Mouse (Mus musculus): ENCODE measurements at regions not wholly inside any gene's neighbourhood (a gene's known extent, or its start where the extent isn't known, plus 50 kb on each side); places are given as distances from the start of the nearest gene placed in this dataset.
"Not testable (repeated sequence)": the region's sequence is repeated elsewhere in the genome, so short reads cannot be mapped to it uniquely, and the experiment has no call there.

- DNase-seq (ENCODE audit: low spot score) = no peak
Measured at GRCm38 (mm10) chr6:103809986-103810341, 299.6 kb downstream of the Chl1 start.

DNA sequence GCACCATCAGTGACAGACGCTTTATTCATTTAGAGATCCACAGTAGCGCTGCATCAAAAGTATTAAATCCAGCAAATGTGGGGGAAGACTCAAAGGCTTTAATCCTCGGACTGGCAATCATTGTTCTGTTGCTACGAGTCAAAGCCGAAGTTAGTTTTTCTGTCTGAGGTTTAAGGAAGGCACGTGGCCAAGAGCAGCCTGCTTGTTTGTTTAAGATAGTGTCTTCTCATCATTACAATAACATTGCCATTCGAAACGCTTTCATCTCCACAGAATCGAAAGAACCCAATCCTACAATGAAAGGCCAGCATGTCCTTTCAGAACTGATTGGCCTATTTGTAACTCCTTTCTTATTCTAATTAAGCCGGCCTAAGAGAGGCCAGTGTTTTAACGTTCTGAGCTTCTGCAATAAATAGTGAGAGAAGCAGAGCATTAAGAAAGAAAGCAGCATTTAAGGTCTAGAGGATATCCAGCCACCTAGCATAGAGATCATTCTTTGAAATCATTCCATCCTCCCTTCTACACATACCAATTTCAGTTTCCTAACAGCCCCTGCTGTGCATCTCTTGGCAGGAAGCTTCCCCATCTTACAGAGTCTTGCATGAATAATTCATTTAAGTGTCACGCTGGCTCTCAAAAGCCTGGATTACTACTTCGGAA is 300.1 kb downstream of the Chl1 start:
- DNase-seq (ENCODE audit: low spot score) = no peak

DNA sequence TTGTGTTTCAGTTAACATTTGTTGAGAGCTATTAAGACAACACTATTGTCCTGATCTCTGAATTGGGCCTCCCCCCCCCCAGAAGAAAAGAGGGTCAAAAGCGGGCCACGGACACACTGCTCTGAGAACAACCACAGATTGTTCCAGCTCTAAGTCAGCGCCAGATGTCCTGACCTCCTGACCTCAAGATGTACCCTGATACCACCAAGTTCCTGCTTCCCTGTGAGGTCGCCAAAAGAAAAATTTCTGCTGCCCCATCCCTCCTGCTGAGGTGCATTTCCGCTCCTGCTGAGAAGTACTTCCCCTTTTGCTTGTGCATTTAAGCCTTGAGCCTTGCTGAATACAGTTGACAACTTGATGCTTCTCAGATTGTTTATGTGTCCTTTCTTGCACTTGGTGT is 306.0 kb downstream of the Chl1 start:
- not testable (repeated sequence) for DNase-seq (ENCODE audit: low spot score)

- DNase-seq (ENCODE audit: low spot score) = no peak
Measured at GRCm38 (mm10) chr6:103826042-103826441, 315.7 kb downstream of the Chl1 start.

- no peak for DNase-seq (ENCODE audit: low spot score)
Measured at GRCm38 (mm10) chr6:103827623-103828022, 317.2 kb downstream of the Chl1 start.

DNA sequence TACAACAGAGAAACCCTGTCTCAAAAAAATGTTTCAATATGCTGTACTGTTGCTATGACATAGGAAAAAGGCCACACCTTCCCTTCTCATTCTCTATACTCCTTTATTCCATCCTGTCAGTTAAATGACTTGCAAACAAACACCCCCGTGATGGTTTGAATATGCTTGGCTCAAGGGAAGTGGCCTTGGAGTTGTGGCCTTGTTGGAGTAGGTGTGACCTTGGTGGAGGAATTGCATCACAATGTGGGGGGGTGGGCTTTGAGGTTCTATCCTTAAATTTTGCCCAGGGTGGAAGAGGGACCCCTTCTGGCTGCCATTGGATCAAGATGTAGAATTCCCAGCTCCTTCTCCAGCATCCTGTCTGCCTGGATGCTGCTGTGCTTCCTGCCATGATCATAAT is 318.5 kb downstream of the Chl1 start:
- DNase-seq (ENCODE audit: low spot score) = no peak

- no peak for DNase-seq (ENCODE audit: low spot score)
Measured at GRCm38 (mm10) chr6:103832301-103832700, 321.9 kb downstream of the Chl1 start.

GRCm38 (mm10) chr6:103832808-103833207 is 322.4 kb downstream of the Chl1 start:
- DNase-seq (ENCODE audit: low spot score) = no peak

DNA sequence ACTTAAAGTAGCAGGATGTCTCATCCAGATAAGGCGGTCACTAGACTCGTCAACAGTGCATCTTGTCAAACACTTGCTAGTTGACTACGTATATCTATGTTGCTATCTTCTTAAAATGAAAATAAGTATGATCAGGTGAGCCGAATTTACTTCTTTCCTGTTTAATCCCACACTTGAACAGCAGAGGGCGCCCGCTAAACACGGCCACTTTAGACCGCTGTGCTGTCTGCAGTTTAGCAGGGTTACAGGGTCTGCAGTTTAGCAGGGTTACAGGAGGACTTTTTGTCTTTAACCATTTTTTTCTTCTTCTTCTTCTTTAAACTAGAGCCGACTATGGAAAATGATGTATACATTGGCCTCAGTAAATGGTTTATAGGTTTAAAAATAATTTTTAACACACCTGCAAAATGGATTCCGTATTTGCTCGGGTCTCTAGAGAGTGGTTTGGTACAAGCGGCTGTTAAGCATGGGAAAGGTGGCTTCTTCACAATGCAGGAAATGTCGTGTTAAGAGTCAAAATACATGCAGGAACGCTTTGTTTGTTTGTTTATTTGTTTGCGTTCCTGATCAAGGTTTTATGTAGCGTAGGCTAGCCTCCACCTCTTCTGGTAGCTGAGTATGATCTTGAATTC is 323.2 kb downstream of the Chl1 start:
- DNase-seq (ENCODE audit: low spot score) = peak; percentile 34

- no peak for DNase-seq (ENCODE audit: low spot score)
Measured at GRCm38 (mm10) chr6:103834726-103835229, 324.4 kb downstream of the Chl1 start.

- DNase-seq (ENCODE audit: low spot score) = no peak
Measured at GRCm38 (mm10) chr6:103859787-103860186, 349.4 kb downstream of the Chl1 start.

GRCm38 (mm10) chr6:103893455-103893854 is 383.1 kb downstream of the Chl1 start:
- DNase-seq (ENCODE audit: low spot score) = no peak

DNA sequence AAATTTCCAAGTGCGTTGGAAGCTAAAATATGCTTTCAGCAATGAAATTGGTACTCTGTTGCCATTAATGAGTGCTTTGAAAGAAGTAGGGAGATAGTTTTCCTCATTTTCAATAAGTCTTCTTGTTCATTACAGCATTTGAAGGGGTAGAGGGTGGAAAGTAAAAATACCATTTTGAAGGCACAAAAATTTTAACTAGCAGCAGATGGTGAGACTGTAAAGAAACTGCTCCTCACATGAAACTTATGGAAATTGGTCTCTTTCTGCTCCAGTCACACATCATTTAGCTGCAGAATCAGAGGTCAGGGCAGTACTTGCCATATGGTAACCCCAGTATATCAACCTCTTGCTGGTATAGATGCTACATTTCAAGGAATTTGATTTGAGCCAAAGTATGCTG is 414.1 kb downstream of the Chl1 start:
- no peak for DNase-seq (ENCODE audit: low spot score)

DNA sequence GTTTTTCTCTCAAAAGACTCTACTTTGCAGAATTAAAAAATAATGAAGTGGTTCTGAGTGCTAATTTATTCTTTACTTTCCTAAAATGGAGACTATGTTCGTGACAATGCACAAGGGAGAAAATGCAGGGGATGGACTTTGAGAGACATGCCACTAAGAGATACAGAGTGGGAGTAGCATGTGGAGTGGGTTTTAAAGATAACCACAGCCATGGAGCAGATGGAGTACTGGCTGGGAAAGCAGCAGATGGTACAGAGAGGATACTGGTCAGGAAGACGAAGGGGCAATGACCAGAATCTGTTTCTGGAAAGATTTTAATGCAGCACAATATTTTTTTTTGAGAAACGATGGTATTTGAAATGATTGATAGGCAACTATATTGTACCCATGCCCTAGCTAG is 416.7 kb downstream of the Chl1 start:
- DNase-seq (ENCODE audit: low spot score) = no peak

- no peak for DNase-seq (ENCODE audit: low spot score)
Measured at GRCm38 (mm10) chr6:103940345-103940744, 430.0 kb downstream of the Chl1 start.

DNA sequence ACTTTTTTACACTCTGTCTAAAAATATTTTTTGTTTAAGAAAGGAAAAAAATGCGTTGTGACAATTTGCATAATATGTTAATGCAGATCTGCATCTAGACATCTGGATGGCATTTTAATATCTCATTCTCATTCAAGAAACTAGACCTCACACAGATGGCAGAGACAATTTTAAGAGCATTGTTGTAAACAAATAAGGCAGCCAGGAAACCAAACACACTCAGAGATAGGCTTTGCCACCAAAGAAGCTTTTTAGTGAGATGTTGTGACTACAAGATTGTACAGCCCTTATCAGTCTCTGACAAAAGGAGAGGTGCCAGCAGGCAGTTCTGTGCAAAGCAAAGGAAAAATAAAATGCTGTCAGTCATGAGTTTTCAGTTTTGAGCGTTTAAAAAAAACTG is 434.0 kb downstream of the Chl1 start:
- DNase-seq (ENCODE audit: low spot score) = no peak

- no peak for DNase-seq (ENCODE audit: low spot score)
Measured at GRCm38 (mm10) chr6:103947474-103947873, 437.1 kb downstream of the Chl1 start.

DNA sequence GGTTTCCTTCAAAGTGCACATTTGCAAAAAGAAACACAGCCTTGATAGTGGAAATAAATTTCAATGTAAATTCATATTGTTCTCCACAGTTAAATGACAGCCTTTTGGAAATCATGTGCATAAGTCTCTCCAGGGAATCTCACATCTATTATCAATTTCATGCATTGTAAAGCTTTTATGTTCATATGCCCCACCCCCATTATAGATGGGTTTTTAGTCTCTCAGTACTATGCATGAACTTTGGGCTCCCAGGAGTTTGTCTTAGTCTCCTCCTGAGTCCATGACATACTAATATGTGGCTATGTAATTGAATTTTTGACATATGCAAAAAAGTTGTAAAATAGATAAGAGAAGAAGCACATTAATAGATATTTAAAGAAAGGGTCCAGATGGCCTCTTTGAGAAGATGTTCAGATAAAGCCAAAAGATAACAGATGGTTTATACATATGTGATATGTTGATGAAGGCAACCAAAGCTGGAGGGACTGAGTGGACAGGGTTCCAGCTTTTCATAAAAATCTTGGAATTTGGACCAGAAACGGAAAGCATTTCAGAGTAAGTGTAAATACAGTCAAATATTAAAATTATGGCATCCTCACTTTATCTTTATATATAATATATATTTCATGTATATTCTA is 442.9 kb downstream of the Chl1 start:
- DNase-seq (ENCODE audit: low spot score) = no peak

GRCm38 (mm10) chr6:103959002-103959401 is 448.6 kb downstream of the Chl1 start:
- no peak for DNase-seq (ENCODE audit: low spot score)

DNA sequence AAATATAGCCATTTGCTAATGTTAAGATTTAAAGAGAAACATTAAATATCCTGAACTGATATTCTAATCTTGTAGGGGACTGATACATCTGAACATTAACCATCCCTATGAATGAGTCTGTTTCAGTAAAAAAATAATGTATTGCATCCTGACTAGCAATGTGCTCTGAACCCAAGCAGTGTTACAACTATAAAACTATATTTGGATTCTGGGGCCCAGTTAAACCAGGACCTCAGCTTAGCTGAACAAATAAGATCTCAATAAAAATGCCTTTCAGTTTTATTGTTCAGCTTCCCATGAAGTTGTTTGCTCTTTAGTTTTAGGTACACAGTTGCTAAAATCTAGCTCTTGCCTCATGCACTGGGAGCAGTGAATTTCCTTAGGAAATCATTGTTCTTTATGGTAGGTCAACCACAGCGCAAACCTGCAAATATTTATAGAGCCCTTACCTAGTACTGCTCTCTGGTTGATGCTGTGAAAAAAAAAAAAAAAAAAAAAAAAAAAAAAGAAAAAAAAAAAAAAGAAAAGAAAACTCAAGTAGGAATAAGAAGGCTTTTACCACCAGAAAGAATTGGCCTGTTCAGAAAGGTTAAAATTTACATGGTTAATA is 457.5 kb downstream of the Chl1 start:
- no peak for DNase-seq (ENCODE audit: low spot score)

DNA sequence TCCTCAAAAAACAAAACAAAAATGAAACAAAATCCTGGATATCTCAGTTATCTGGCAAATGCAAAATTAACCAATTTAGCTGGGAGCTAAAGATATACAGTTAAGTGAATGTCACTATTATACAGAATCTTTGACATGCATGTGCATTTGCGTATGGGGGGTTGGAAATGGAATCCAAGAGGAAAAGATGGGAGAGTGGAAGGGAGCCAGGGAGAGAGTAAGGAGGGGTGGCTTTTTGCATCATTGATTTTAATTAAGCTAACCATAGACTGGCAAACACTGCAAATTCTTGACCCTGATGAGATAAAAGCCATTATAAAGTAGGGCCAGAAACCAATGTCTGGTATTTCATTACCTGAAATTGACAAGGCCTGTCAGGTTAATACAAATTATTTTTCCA is 488.8 kb downstream of the Chl1 start:
- DNase-seq (ENCODE audit: low spot score) = no peak

DNA sequence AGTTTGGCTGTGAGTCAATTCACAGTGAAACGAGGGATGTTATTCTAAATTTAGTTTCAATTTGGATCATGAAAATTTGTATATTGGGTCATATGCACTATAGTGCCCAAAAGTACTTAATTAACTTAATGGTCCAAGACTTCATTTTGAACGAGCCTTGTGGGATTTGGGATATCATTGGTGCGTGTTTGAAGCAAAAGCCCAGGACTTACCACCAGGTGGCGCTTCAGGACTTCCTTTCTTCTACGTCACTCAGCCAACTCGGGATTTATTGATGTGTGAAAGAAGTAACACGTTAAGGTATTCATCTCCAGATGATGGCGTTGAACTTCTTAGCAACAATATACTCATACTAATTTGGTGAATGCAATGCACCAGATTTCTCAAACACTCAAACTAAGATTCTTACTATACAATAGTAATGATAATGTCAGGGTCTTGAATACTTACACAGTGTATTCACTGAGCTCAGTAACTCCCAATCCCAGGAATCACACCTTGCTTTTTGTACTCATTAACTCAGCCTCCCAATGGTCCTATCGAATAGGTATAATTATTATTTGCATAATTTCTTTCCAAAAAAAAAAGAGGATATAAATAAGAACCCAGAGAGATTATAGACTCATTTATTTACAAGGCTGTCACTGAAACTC is 464.0 kb upstream of the Cntn6 start:
- peak; percentile 78 for DNase-seq (ENCODE audit: low spot score)

- no peak for DNase-seq (ENCODE audit: low spot score)
Measured at GRCm38 (mm10) chr6:104038853-104039252, 453.7 kb upstream of the Cntn6 start.

Data from urinary bladder, postnatal 14 days (tissue).